Mouse (Mus musculus): ENCODE measurements at regions not wholly inside any gene's neighbourhood (a gene's known extent, or its start where the extent isn't known, plus 50 kb on each side); places are given as distances from the start of the nearest gene placed in this dataset.

GRCm38 (mm10) chr15:56979353-56979752, 498.1 kb downstream of the Slc22a22 start:
- Histone ChIP-seq H3K9me3 (ENCODE audit: low read length) (no peaks in the 10 kb centered on the region), H3K27ac (ENCODE audit: low read length) (no peak overlapping the region), H3K4me3 (ENCODE audit: low read depth, low read length) (no peak overlapping the region), H3K27me3 (replicated peaks; ENCODE audit: insufficient read depth, low read length) (no peaks in the 10 kb centered on the region), H3K36me3 (ENCODE audit: insufficient read depth, low read length) (no peaks in the 10 kb centered on the region), H3K4me2 (replicated peaks; ENCODE audit: low read depth, low read length) (no peak overlapping the region), H3K4me1 (ENCODE audit: insufficient read depth, low read depth, low read length) (no peaks in the 10 kb centered on the region), H3K9ac (replicated peaks; ENCODE audit: low read depth) (no peak overlapping the region)
- DNase-seq (ENCODE audit: low spot score) (no peak), ATAC-seq (no peak)
- TF ChIP-seq CTCF (IDR thresholded peaks at IDR 0.05) (no peak), EP300 (IDR thresholded peaks at IDR 0.05) (no peak)
- 82% methylated on average over 1 of the region's 1 CpGs for WGBS

- H3K9ac ChIP-seq (replicated peaks; ENCODE audit: low read depth) = no peak overlapping the region
- H3K27ac ChIP-seq (ENCODE audit: low read length) = no peak overlapping the region
- ATAC-seq = no peak
- no peak for DNase-seq (ENCODE audit: low spot score)
- no peaks in the 10 kb centered on the region for H3K27me3 ChIP-seq (replicated peaks; ENCODE audit: insufficient read depth, low read length)
- WGBS = 76% methylated on average over 4 of the region's 4 CpGs
- H3K4me1 ChIP-seq (ENCODE audit: insufficient read depth, low read depth, low read length) = no peaks in the 10 kb centered on the region
- no peaks in the 10 kb centered on the region for H3K9me3 ChIP-seq (ENCODE audit: low read length)
- no peak overlapping the region for H3K4me3 ChIP-seq (ENCODE audit: low read depth, low read length)
- no peak overlapping the region for H3K4me2 ChIP-seq (replicated peaks; ENCODE audit: low read depth, low read length)
- TF ChIP-seq EP300 (IDR thresholded peaks at IDR 0.05) (no peak), CTCF (IDR thresholded peaks at IDR 0.05) (no peak)
- no peaks in the 10 kb centered on the region for H3K36me3 ChIP-seq (ENCODE audit: insufficient read depth, low read length)
These were observed 501.7 kb downstream of the Slc22a22 start for GRCm38 (mm10) chr15:56975446-56976433.

GRCm38 (mm10) chr15:56970140-56970539, 507.3 kb downstream of the Slc22a22 start:
- Histone ChIP-seq H3K9me3 (ENCODE audit: low read length) (no peaks in the 10 kb centered on the region), H3K9ac (replicated peaks; ENCODE audit: low read depth) (no peak overlapping the region), H3K36me3 (ENCODE audit: insufficient read depth, low read length) (no peaks in the 10 kb centered on the region), H3K4me1 (ENCODE audit: insufficient read depth, low read depth, low read length) (no peaks in the 10 kb centered on the region), H3K27ac (ENCODE audit: low read length) (no peak overlapping the region), H3K27me3 (replicated peaks; ENCODE audit: insufficient read depth, low read length) (no peaks in the 10 kb centered on the region), H3K4me2 (replicated peaks; ENCODE audit: low read depth, low read length) (no peak overlapping the region), H3K4me3 (ENCODE audit: low read depth, low read length) (no peak overlapping the region)
- ATAC-seq (no peak), DNase-seq (ENCODE audit: low spot score) (no peak)
- TF ChIP-seq EP300 (IDR thresholded peaks at IDR 0.05) = no peak
- no peak for TF ChIP-seq CTCF (IDR thresholded peaks at IDR 0.05)
- 50% methylated on average over 1 of the region's 1 CpGs for WGBS

GRCm38 (mm10) chr15:56956356-56956755, 521.1 kb downstream of the Slc22a22 start:
- no peak overlapping the region for H3K4me2 ChIP-seq (replicated peaks; ENCODE audit: low read depth, low read length)
- no peaks in the 10 kb centered on the region for H3K4me1 ChIP-seq (ENCODE audit: insufficient read depth, low read depth, low read length)
- no peak for ATAC-seq
- H3K9ac ChIP-seq (replicated peaks; ENCODE audit: low read depth) = no peak overlapping the region
- H3K9me3 ChIP-seq (ENCODE audit: low read length) = no peaks in the 10 kb centered on the region
- no peaks in the 10 kb centered on the region for H3K36me3 ChIP-seq (ENCODE audit: insufficient read depth, low read length)
- H3K4me3 ChIP-seq (ENCODE audit: low read depth, low read length) = no peak overlapping the region
- TF ChIP-seq CTCF (IDR thresholded peaks at IDR 0.05) (no peak), EP300 (IDR thresholded peaks at IDR 0.05) (no peak)
- no peak for DNase-seq (ENCODE audit: low spot score)
- 85% methylated on average over 2 of the region's 2 CpGs for whole genome bisulfite sequencing
- H3K27me3 ChIP-seq (replicated peaks; ENCODE audit: insufficient read depth, low read length) = no peaks in the 10 kb centered on the region
- H3K27ac ChIP-seq (ENCODE audit: low read length) = no peak overlapping the region

GRCm38 (mm10) chr15:56952176-56952575, 525.2 kb downstream of the Slc22a22 start:
- no peak for DNase-seq (ENCODE audit: low spot score)
- Histone ChIP-seq H3K36me3 (ENCODE audit: insufficient read depth, low read length) (no peaks in the 10 kb centered on the region), H3K27me3 (replicated peaks; ENCODE audit: insufficient read depth, low read length) (no peaks in the 10 kb centered on the region), H3K4me2 (replicated peaks; ENCODE audit: low read depth, low read length) (no peak overlapping the region), H3K4me1 (ENCODE audit: insufficient read depth, low read depth, low read length) (no peaks in the 10 kb centered on the region), H3K9ac (replicated peaks; ENCODE audit: low read depth) (no peak overlapping the region), H3K27ac (ENCODE audit: low read length) (no peak overlapping the region), H3K9me3 (ENCODE audit: low read length) (no peaks in the 10 kb centered on the region), H3K4me3 (ENCODE audit: low read depth, low read length) (no peak overlapping the region)
- ATAC-seq = no peak
- TF ChIP-seq EP300 (IDR thresholded peaks at IDR 0.05) (no peak), CTCF (IDR thresholded peaks at IDR 0.05) (no peak)

- ATAC-seq (no peak), DNase-seq (ENCODE audit: low spot score) (peak; percentile 50)
- H3K36me3 ChIP-seq (ENCODE audit: insufficient read depth, low read length) = no peaks in the 10 kb centered on the region
- TF ChIP-seq EP300 (IDR thresholded peaks at IDR 0.05) (no peak), CTCF (IDR thresholded peaks at IDR 0.05) (no peak)
- H3K4me3 ChIP-seq (ENCODE audit: low read depth, low read length) = no peak overlapping the region
- no peaks in the 10 kb centered on the region for H3K9me3 ChIP-seq (ENCODE audit: low read length)
- H3K4me1 ChIP-seq (ENCODE audit: insufficient read depth, low read depth, low read length) = no peaks in the 10 kb centered on the region
- H3K9ac ChIP-seq (replicated peaks; ENCODE audit: low read depth) = no peak overlapping the region
- no peak overlapping the region for H3K27ac ChIP-seq (ENCODE audit: low read length)
- no peaks in the 10 kb centered on the region for H3K27me3 ChIP-seq (replicated peaks; ENCODE audit: insufficient read depth, low read length)
- H3K4me2 ChIP-seq (replicated peaks; ENCODE audit: low read depth, low read length) = no peak overlapping the region
- 57% methylated on average over 2 of the region's 2 CpGs for WGBS
These were observed 526.6 kb downstream of the Slc22a22 start for GRCm38 (mm10) chr15:56950824-56951223.
